Mouse (Mus musculus) midbrain, postnatal 0 days (tissue): Measurements from ENCODE around the gene Defb28. TPM values are rescaled to one million over a fixed set of nuclear protein-coding genes. Genes with fewer than 3 reads are reported as not detected.

Experiments used
- ATAC-seq: fragments of 200-750 bp; cut with Nextera tagmentation; 2 replicates; pipeline ENCODE4 v1.8.0; 2017; ENCODE audit warnings: moderate number of reproducible peaks, mild to moderate bottlenecking, moderate TSS enrichment, moderate library complexity; ENCODE audit not compliant: low FRiP score
- DNase-seq: peaks from one replicate; pipeline ENCODE4 v3.0.0-alpha.2; 2015; ENCODE audit warnings: low spot score
- H3K27ac ChIP-seq: fragments of 300-500 bp; sonication (generic); 2 replicates; pipeline ENCODE4 v1.5.1; 2014; ENCODE audit warnings: low read depth, mild to moderate bottlenecking, low read length, mixed read lengths
- H3K27me3 ChIP-seq: fragments of 300-500 bp; sonication (generic); 2 replicates; pipeline ENCODE4 v1.6.1; 2014; ENCODE audit warnings: low read length, control low read depth, mixed read lengths; ENCODE audit not compliant: insufficient read depth
- H3K36me3 ChIP-seq: fragments of 300-500 bp; sonication (generic); 2 replicates; pipeline ENCODE4 v1.6.1; 2014; ENCODE audit warnings: low read length, control low read depth, mixed read lengths; ENCODE audit not compliant: insufficient read depth
- H3K4me1 ChIP-seq: fragments of 300-500 bp; sonication (generic); 2 replicates; pipeline ENCODE4 v1.6.1; 2014; ENCODE audit warnings: mild to moderate bottlenecking, control low read depth, antibody characterized with exemption, low read length, mixed read lengths; ENCODE audit not compliant: insufficient read depth
- H3K4me2 ChIP-seq: fragments of 300-500 bp; sonication (generic); 2 replicates; pipeline ENCODE4 v1.6.1; 2014; ENCODE audit warnings: low read depth, mild to moderate bottlenecking, low read length, mixed read lengths; ENCODE audit not compliant: poor library complexity, severe bottlenecking
- H3K4me3 ChIP-seq: fragments of 300-500 bp; sonication (generic); 2 replicates; pipeline ENCODE4 v1.5.1; 2014; ENCODE audit warnings: low read depth, mild to moderate bottlenecking, low read length, moderate library complexity
- H3K9ac ChIP-seq: fragments of 300-500 bp; sonication (generic); replicated peaks from 2 replicates; pipeline ENCODE4 v1.6.1; 2014; ENCODE audit warnings: mild to moderate bottlenecking, low read length, moderate library complexity, mixed read lengths; ENCODE audit not compliant: poor library complexity, severe bottlenecking
- H3K9me3 ChIP-seq: fragments of 300-500 bp; sonication (generic); 2 replicates; pipeline ENCODE4 v1.6.1; 2016; ENCODE audit warnings: low read length, control low read depth
- CTCF ChIP-seq: IDR thresholded peaks from 2 replicates; pipeline ENCODE4 v1.5.1; 2016; ENCODE audit warnings: antibody characterized with exemption, mild to moderate bottlenecking
- WGBS: fragments of 180-500 bp; shearing (Covaris S2); extraction: QIAGEN DNeasy Blood & Tissue Kit; methylation state at CpG from one replicate; pipeline ENCODE4 v1.1.7; 2014; 5-methylcytosine and 5-hydroxymethylcytosine counted together
- polyA plus RNA-seq: library from polyadenylated mRNA; unstranded; fragments of >200 nt; fragmentation: Nextera tagmentation; extraction: Ambion mirVana; gene quantifications from 2 replicates; pipeline ENCODE4 v1.2.1, GENCODE M21; 2015
- total RNA-seq: library from RNA; depleted of rRNA; stranded (reverse); fragments of >200 nt; gene quantifications from 2 replicates; pipeline ENCODE4 v1.2.3, GENCODE M21; 2014; rRNA removed

The Defb28 gene
- total RNA-seq (not detected in 2 replicates), polyA plus RNA-seq (not detected in 2 replicates)

DNA sequence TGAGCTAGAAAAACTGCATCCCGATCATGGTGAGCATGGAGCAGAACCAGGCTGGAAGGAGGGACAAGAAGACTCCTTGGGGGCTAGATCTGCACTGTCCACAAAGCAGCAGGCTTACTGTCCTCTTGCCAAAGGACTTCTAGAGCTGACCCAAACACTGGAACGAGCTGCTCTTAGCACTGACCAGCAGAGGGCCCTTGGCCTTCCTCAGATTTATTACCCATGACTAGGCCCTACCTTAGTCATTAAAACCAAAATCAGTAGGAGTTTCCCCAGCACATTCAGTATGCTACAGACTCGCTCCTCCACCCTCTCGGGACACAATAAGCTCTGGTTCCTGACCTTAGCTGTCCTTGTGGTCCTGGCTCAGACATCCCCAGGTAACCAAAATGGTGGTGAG, at the start of gene Defb28:
Defb28 (plus strand) TSS at position 275 of the 400 bp plus-strand sequence.
- no peak for ATAC-seq
- 79% methylated on average over 4 of the region's 4 CpGs for WGBS
- H3K4me1 ChIP-seq = no peaks in the 10 kb centered on the region
- DNase-seq = no peak
- H3K36me3 ChIP-seq = no peaks in the 10 kb centered on the region
- no peak within 1 kb of the TSS for H3K9ac ChIP-seq
- no peak within 1 kb of the TSS for H3K4me3 ChIP-seq
- H3K27me3 ChIP-seq = no peaks in the 10 kb centered on the region
- H3K27ac ChIP-seq = no peak within 1 kb of the TSS
- H3K9me3 ChIP-seq = no peaks in the 10 kb centered on the region
- no peak within 1 kb of the TSS for H3K4me2 ChIP-seq
- TF ChIP-seq CTCF = no peak

DNA sequence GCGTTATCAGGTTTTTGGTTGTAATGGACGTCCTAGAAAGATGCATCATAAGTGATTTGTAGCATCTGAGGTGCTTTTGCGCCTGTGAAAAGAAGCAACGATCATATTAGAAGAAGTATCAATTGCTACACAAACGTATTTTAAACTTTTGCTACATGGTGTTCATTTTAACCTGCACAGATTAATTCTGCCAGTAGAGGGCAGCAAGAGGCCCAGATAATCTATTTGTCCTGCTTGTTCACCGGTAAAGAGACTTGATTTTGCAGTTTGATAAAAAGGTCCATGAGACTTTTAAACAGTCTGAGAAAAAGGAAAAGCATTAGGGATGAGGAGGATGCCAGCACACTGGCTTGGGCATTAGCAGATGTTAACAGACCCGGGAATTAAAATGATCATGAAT, 47.1 kb upstream of the Defb28 start:
- TF ChIP-seq CTCF = peak; percentile 88
- DNase-seq (peak; percentile 68), ATAC-seq (no peak)
- 28% methylated on average over 7 of the region's 7 CpGs for WGBS
- Histone ChIP-seq H3K4me1 (no peaks in the 10 kb centered on the region), H3K9ac (no peak overlapping the region), H3K4me2 (no peak overlapping the region), H3K4me3 (no peak overlapping the region), H3K27me3 (no peaks in the 10 kb centered on the region), H3K27ac (no peak overlapping the region), H3K9me3 (no peaks in the 10 kb centered on the region), H3K36me3 (no peaks in the 10 kb centered on the region)

DNA sequence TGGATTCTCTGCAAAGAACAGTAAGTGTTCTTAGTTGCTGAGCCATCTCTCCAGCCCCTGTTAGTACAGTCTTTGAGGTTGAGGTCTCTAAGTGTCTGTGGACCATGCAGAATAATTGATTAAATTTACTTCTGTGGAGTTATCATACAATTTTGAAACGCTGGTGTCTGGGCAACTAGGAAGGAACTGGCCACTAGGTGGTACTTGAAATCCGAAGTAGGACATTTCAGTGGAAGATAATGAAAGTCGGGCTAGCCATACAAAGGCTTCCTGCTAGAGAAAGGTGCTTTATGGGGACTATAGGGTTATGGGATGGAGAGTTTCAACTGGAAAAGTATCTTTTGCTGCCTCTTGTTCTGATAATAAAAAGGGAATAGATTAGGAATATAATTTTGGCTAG, 45.6 kb upstream of the Defb28 start:
- Histone ChIP-seq H3K4me1 (no peaks in the 10 kb centered on the region), H3K9me3 (no peaks in the 10 kb centered on the region), H3K27me3 (no peaks in the 10 kb centered on the region), H3K27ac (no peak overlapping the region), H3K4me2 (no peak overlapping the region), H3K9ac (no peak overlapping the region), H3K36me3 (no peaks in the 10 kb centered on the region), H3K4me3 (no peak overlapping the region)
- peak; percentile 66 for TF ChIP-seq CTCF
- peak; percentile 15 for DNase-seq
- 27% methylated on average over 3 of the region's 3 CpGs for WGBS
- ATAC-seq = no peak

DNA sequence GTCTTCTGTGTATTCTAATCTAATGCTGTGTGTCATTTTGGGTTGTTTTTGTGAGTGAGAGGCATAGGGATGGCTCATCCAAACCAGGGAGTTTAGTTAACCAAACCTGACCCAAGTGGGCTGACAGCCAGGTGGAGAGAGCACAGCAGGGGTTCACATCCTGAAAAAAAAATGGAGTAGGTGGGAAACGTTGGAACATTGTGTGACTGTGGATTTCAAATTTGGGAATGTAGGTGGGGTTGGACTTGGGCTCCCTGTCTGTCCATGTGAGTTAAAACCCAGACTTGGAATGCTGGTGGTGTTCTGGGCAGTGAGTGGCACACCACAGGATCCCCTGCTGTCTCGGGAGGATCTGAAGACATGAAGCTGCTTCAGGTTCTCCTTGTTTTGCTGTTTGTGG, 41.3 kb upstream of the Defb28 start, which contains the start of gene Defb20:
Defb20 (plus strand) TSS at position 301 of the 400 bp plus-strand sequence.
- DNase-seq (no peak), ATAC-seq (no peak)
- H3K27me3 ChIP-seq = no peaks in the 10 kb centered on the region
- WGBS = 66% methylated on average over 2 of the region's 2 CpGs
- no peaks in the 10 kb centered on the region for H3K36me3 ChIP-seq
- no peaks in the 10 kb centered on the region for H3K4me1 ChIP-seq
- no peak within 1 kb of the TSS for H3K4me3 ChIP-seq
- H3K9me3 ChIP-seq = no peaks in the 10 kb centered on the region
- H3K9ac ChIP-seq = no peak within 1 kb of the TSS
- no peak for TF ChIP-seq CTCF
- no peak within 1 kb of the TSS for H3K27ac ChIP-seq
- no peak within 1 kb of the TSS for H3K4me2 ChIP-seq

DNA sequence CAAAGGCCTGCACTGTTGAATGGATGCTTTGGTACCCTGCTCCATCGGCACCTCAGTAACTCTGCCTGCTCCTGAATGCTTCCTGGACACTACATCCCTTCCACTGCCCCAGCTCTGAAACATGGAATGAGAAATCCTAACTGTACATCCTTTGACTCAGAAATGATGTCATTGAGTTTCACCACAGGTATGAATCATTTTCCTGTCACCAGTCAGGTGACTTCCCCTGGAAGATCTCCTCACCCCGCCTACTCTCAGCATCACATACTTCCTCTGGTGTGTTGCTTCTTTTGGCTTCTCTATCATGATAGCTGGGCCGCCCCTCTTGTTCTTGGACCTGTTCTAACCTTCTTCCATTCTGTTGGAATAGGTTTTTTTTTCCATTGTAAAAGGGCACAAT, 37.2 kb upstream of the Defb28 start:
- Histone ChIP-seq H3K9me3 (no peaks in the 10 kb centered on the region), H3K27ac (no peak overlapping the region), H3K4me1 (no peaks in the 10 kb centered on the region), H3K9ac (no peak overlapping the region), H3K36me3 (no peaks in the 10 kb centered on the region), H3K4me2 (no peak overlapping the region), H3K27me3 (no peaks in the 10 kb centered on the region), H3K4me3 (no peak overlapping the region)
- WGBS = 83% methylated on average over 3 of the region's 3 CpGs
- ATAC-seq (no peak), DNase-seq (no peak)
- TF ChIP-seq CTCF = no peak

DNA sequence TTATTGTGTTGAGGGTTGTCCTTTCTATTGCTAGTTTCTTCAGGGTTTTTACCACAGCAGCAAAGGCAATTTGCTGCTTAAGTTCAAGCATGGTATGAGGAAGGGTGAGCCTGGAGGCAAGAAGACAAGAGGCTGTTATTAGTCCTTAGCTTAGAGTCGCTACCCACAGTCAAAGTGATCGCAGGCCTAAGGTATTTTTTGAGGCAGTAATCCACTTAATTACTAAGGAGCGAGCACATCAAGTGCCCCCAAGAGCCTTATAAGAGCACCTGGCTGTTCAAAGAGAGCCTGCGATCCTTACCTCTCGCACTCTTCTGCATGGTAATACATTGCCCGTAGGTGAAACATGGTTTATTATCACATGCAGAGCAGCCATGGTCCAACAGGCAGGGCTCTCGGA, 36.3 kb upstream of the Defb28 start:
- Histone ChIP-seq H3K27me3 (no peaks in the 10 kb centered on the region), H3K9ac (no peak overlapping the region), H3K4me2 (no peak overlapping the region), H3K27ac (no peak overlapping the region), H3K36me3 (no peaks in the 10 kb centered on the region), H3K4me1 (no peaks in the 10 kb centered on the region), H3K4me3 (no peak overlapping the region), H3K9me3 (no peaks in the 10 kb centered on the region)
- TF ChIP-seq CTCF = no peak
- ATAC-seq (no peak), DNase-seq (no peak)
- WGBS = 89% methylated on average over 7 of the region's 7 CpGs
